Mouse (Mus musculus): ENCODE results near the gene Ccdc60. TPM values are rescaled to one million over a fixed set of nuclear protein-coding genes. Genes with fewer than 3 reads are reported as not detected.

The Ccdc60 gene
- polyA plus RNA-seq, 1 experiment: 0.85 TPM

DNA sequence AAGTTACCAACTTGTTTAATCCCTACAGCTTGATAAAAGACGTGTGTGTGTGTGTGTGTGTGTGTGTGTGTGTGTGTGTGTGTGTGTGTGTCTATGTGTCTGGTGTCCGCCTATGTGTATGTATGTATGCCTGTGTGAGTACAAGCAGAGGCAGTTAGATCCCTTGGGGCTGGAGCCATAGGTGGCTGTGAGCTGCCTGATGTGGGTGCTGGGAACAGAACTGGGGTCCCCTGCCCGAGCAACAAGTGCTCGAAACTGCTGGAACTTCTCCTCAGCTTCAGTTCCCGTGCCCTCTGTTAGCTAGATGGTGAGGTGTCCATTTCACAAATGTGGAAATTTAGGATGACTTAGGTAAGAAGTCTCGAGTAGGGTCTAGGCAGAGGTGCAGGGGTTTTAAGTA is 204.6 kb downstream of the Ccdc60 start:
- H3K4me3 ChIP-seq (replicated peaks; ENCODE audit: control insufficient read depth, low read depth, low read length): no peak overlapping the region
- 76% methylated on average over 6 of the region's 6 CpGs for WGBS
- no peaks in the 10 kb centered on the region for H3K4me1 ChIP-seq (ENCODE audit: control insufficient read depth, insufficient read depth, low read length)
- TF ChIP-seq CTCF (IDR thresholded peaks at IDR 0.05; ENCODE audit: control insufficient read depth, insufficient read depth, low read length) (no peak), POLR2A (IDR thresholded peaks at IDR 0.05; ENCODE audit: borderline replicate concordance, control insufficient read depth, low read depth, low read length) (no peak)
- no peak overlapping the region for H3K27ac ChIP-seq (ENCODE audit: control insufficient read depth, insufficient read depth, low read depth, low read length, poor library complexity)

DNA sequence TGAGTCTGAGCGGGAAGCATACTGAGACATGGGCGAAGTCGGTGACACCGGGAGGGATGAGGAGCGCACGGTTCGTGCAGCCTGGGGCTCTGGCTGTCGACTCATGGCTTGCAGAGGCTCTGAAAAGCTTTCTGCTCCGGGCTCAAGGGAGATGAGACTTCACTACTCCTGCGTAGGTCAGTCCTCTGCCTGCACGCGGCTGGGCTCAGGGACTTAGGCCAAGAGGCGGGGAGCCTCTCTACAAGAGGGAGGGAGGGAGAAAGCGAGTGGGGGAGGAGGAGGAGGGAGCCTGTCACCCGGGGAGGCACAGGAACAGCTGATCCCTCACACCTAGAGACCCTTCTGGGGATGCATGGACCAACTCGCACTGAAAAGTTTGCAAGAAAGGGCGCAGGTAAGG is 205.7 kb downstream of the Ccdc60 start, which contains the start of gene Tmem233:
Gene Tmem233, minus strand, starts transcription at position 164 of the 400 bp plus-strand sequence.
- no peak within 1 kb of the TSS for H3K4me3 ChIP-seq (replicated peaks; ENCODE audit: control insufficient read depth, low read depth, low read length)
- TF ChIP-seq CTCF (IDR thresholded peaks at IDR 0.05; ENCODE audit: control insufficient read depth, insufficient read depth, low read length) (no peak), POLR2A (IDR thresholded peaks at IDR 0.05; ENCODE audit: borderline replicate concordance, control insufficient read depth, low read depth, low read length) (no peak)
- no peak within 1 kb of the TSS for H3K27ac ChIP-seq (ENCODE audit: control insufficient read depth, insufficient read depth, low read depth, low read length, poor library complexity)
- H3K4me1 ChIP-seq (ENCODE audit: control insufficient read depth, insufficient read depth, low read length): no peaks in the 10 kb centered on the region
- WGBS: 23% methylated on average over 17 of the region's 17 CpGs

DNA sequence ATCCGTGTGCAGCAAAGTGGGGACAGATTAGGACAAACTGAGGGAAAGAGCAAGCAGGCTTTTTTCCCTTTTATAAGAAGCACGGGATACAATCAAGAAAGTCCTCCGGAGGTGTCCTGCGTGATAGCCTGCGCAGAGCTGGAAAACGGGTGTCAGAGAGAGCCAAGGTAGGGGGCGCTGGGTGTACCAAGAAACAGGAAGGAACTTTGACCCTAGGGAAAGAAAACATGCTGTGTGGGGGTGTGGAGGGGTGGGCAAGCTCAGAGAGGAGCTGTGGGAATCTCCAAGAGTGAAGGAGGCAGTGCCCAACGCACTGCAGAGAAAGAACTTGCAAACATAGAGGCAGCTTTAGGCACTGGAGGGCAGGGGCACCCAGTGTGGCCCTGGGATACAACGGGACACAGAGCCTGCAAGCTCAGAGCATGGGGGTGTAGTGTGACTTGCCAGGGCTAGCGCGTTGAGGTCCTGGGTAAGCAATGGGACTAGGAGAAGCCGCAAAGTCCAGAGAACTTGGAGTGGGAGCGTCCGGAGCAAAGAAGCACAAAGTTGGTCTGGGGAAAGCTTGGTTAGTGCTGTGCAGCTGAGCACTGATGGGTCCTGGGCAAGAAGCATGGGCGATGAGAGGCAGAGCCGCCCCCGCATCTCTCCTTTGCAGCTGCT is 206.4 kb downstream of the Ccdc60 start:
- TF ChIP-seq CTCF (IDR thresholded peaks at IDR 0.05; ENCODE audit: control insufficient read depth, insufficient read depth, low read length) (no peak), POLR2A (IDR thresholded peaks at IDR 0.05; ENCODE audit: borderline replicate concordance, control insufficient read depth, low read depth, low read length) (no peak)
- H3K4me1 ChIP-seq (ENCODE audit: control insufficient read depth, insufficient read depth, low read length): no peaks in the 10 kb centered on the region
- 36% methylated on average over 17 of the region's 17 CpGs for WGBS
- H3K4me3 ChIP-seq (replicated peaks; ENCODE audit: control insufficient read depth, low read depth, low read length): no peak overlapping the region
- no peak overlapping the region for H3K27ac ChIP-seq (ENCODE audit: control insufficient read depth, insufficient read depth, low read depth, low read length, poor library complexity)

DNA sequence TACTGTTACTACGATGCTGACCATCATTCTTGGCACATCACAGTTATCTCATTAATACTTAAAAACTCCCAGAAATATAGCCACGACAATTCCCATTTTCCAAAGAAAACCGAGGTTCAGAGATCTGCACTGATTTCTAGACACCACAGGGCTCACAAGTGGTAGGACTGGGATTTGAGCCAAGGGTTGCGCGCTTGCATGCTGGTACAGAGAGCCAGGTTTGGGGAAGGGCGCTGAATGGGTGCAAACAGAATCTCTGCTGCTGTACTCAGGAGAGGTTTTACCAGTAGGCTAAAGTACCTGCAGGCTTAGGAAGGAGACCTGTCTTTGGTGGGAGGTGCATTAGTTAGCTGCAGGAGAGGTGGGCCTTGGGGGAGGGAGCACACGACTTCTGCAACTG is 207.2 kb downstream of the Ccdc60 start:
- no peaks in the 10 kb centered on the region for H3K4me1 ChIP-seq (ENCODE audit: control insufficient read depth, insufficient read depth, low read length)
- no peak for TF ChIP-seq CTCF (IDR thresholded peaks at IDR 0.05; ENCODE audit: control insufficient read depth, insufficient read depth, low read length)
- TF ChIP-seq POLR2A (IDR thresholded peaks at IDR 0.05; ENCODE audit: borderline replicate concordance, control insufficient read depth, low read depth, low read length): no peak
- WGBS: 66% methylated on average over 7 of the region's 7 CpGs
- no peak overlapping the region for H3K4me3 ChIP-seq (replicated peaks; ENCODE audit: control insufficient read depth, low read depth, low read length)
- no peak overlapping the region for H3K27ac ChIP-seq (ENCODE audit: control insufficient read depth, insufficient read depth, low read depth, low read length, poor library complexity)

DNA sequence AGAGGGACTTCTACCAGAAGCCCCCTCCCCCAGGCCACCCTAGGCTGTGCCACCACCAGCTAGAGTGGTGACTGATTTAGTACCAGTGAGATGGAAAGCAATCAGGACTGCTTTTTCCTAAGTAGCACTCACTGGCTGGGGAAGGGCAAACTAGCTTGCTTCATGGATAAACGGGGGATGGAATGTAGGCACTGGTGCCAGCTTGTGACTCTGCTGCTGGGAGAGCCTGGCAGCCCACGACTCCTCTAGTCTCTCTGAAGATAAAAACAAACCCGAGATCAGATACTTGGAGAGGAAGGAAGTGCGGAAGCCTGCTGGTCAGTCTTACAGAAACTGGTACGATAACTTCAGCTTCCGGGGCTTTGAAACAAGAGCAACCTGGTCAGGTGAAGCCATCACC is 208.0 kb downstream of the Ccdc60 start:
- no peaks in the 10 kb centered on the region for H3K4me1 ChIP-seq (ENCODE audit: control insufficient read depth, insufficient read depth, low read length)
- no peak overlapping the region for H3K27ac ChIP-seq (ENCODE audit: control insufficient read depth, insufficient read depth, low read depth, low read length, poor library complexity)
- WGBS: 17% methylated on average over 6 of the region's 6 CpGs
- no peak overlapping the region for H3K4me3 ChIP-seq (replicated peaks; ENCODE audit: control insufficient read depth, low read depth, low read length)
- TF ChIP-seq CTCF (IDR thresholded peaks at IDR 0.05; ENCODE audit: control insufficient read depth, insufficient read depth, low read length) (no peak), POLR2A (IDR thresholded peaks at IDR 0.05; ENCODE audit: borderline replicate concordance, control insufficient read depth, low read depth, low read length) (no peak)

Other genes with a start within 250 kb of the Ccdc60 start
- not detected in 2 replicates for gene Tmem233, start 205.7 kb downstream of the Ccdc60 start, polyA plus RNA-seq (2011; ENCODE audit: insufficient read depth, insufficient read length, low replicate concordance, missing spikeins)
- 2.1 and 4.2 TPM in 2 replicates for gene Hspb8, start 133.9 kb upstream of the Ccdc60 start, polyA plus RNA-seq (2011; ENCODE audit: insufficient read depth, insufficient read length, low replicate concordance, missing spikeins)